Mouse (Mus musculus) E14TG2a.4 (cell line): Measurements from ENCODE around the gene Eme1.

Source experiments
- CTCF ChIP-seq: conservative IDR thresholded peaks from 2 replicates; pipeline ENCODE4 v1.5.1; 2014; ENCODE audit warnings: low read length
- NANOG ChIP-seq: IDR thresholded peaks from 2 replicates; pipeline ENCODE4 v1.6.1; 2014; ENCODE audit warnings: borderline replicate concordance, low read length, mixed read lengths

DNA sequence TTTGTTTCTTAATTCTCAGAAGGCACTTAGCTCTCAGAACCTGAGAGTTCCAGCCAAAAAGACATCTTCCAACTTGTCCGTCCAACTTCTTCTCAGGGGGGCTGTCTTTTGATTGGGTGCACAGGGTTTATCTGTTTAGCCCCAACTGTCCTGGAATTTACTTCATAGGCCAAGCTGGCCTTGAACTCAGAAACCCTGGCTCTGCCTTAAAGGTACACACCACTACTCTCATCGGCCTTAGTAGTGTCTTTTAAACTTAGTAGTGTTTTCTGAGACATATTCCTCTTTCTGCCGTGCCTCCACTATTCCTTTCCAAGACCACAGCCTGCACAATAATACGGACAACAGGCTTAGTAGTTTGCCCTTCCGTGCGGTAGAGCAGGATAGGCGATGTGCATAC is 53.3 kb downstream of the Eme1 start:
- TF ChIP-seq CTCF: no peak
- no peak for TF ChIP-seq NANOG
